Mouse (Mus musculus): ENCODE data around the gene Aqp8. TPM values are rescaled to one million over a fixed set of nuclear protein-coding genes. Genes with fewer than 3 reads are reported as not detected.

The Aqp8 gene
- polyA plus RNA-seq (2015; fragmentation: Nextera tagmentation; extraction: Ambion mirVana): 0.69 TPM in 1 of 2 replicates, not detected in the other

- ATAC-seq (ENCODE audit: insufficient number of reproducible peaks, insufficient read depth, low FRiP score, low TSS enrichment, low read depth): no peak
- no peaks in the 10 kb centered on the region for H3K4me1 ChIP-seq
- no peaks in the 10 kb centered on the region for H3K27me3 ChIP-seq
Observed at GRCm38 (mm10) chr7:123462070-123462501, at the start of gene Aqp8. Aqp8 (plus strand) TSS chr7:123462291.

GRCm38 (mm10) chr7:123416803-123417202 is 45.3 kb upstream of the Aqp8 start:
- ATAC-seq (ENCODE audit: insufficient number of reproducible peaks, insufficient read depth, low FRiP score, low TSS enrichment, low read depth): no peak
- H3K36me3 ChIP-seq: peaks cover 50% of the 10 kb centered on the region

More at GRCm38 (mm10) chr7:123462070-123462501, at the start of gene Aqp8:
- Histone ChIP-seq H3K36me3 (no peaks in the 10 kb centered on the region), H3K9ac (no peak within 1 kb of the TSS), H3K9me3 (no peaks in the 10 kb centered on the region), H3K4me2 (no peak within 1 kb of the TSS), H3K4me3 (no peak within 1 kb of the TSS), H3K27ac (no peak within 1 kb of the TSS)
- 81% methylated on average over 9 of the region's 9 CpGs for WGBS

GRCm38 (mm10) chr7:123417661-123418060 is 44.4 kb upstream of the Aqp8 start:
- no peaks in the 10 kb centered on the region for H3K4me1 ChIP-seq
- H3K27me3 ChIP-seq: no peaks in the 10 kb centered on the region
- WGBS: 91% methylated on average over 3 of the region's 3 CpGs
- H3K36me3 ChIP-seq: peaks cover 54% of the 10 kb centered on the region
- no peak overlapping the region for H3K9ac ChIP-seq
- H3K4me2 ChIP-seq: no peak overlapping the region
- no peaks in the 10 kb centered on the region for H3K9me3 ChIP-seq
- no peak overlapping the region for H3K27ac ChIP-seq
- no peak overlapping the region for H3K4me3 ChIP-seq
- ATAC-seq (ENCODE audit: insufficient number of reproducible peaks, insufficient read depth, low FRiP score, low TSS enrichment, low read depth): no peak

More at GRCm38 (mm10) chr7:123416803-123417202, 45.3 kb upstream of the Aqp8 start:
- Histone ChIP-seq H3K27ac (no peak overlapping the region), H3K9me3 (no peaks in the 10 kb centered on the region), H3K4me1 (no peaks in the 10 kb centered on the region), H3K27me3 (no peaks in the 10 kb centered on the region), H3K4me3 (no peak overlapping the region), H3K4me2 (no peak overlapping the region), H3K9ac (no peak overlapping the region)
- WGBS: 74% methylated on average over 4 of the region's 4 CpGs

- no peak for ATAC-seq (ENCODE audit: insufficient number of reproducible peaks, insufficient read depth, low FRiP score, low TSS enrichment, low read depth)
- 93% methylated on average over 4 of the region's 4 CpGs for WGBS
- Histone ChIP-seq H3K4me3 (no peak overlapping the region), H3K9ac (no peak overlapping the region), H3K36me3 (peaks cover 66% of the 10 kb centered on the region), H3K27me3 (no peaks in the 10 kb centered on the region), H3K9me3 (no peaks in the 10 kb centered on the region), H3K4me1 (no peaks in the 10 kb centered on the region), H3K27ac (no peak overlapping the region), H3K4me2 (no peak overlapping the region)
Observed at GRCm38 (mm10) chr7:123419984-123420383, 42.1 kb upstream of the Aqp8 start.

- Histone ChIP-seq H3K27ac (no peak overlapping the region), H3K27me3 (no peaks in the 10 kb centered on the region), H3K9ac (no peak overlapping the region), H3K36me3 (peaks cover 80% of the 10 kb centered on the region), H3K4me3 (no peak overlapping the region), H3K4me2 (no peak overlapping the region), H3K9me3 (no peaks in the 10 kb centered on the region), H3K4me1 (no peaks in the 10 kb centered on the region)
- ATAC-seq (ENCODE audit: insufficient number of reproducible peaks, insufficient read depth, low FRiP score, low TSS enrichment, low read depth): no peak
- 93% methylated on average over 3 of the region's 3 CpGs for WGBS
Observed at GRCm38 (mm10) chr7:123421958-123422357, 40.1 kb upstream of the Aqp8 start.

- ATAC-seq (ENCODE audit: insufficient number of reproducible peaks, insufficient read depth, low FRiP score, low TSS enrichment, low read depth): no peak
- WGBS: 93% methylated on average over 6 of the region's 6 CpGs
- Histone ChIP-seq H3K27ac (no peak overlapping the region), H3K36me3 (peaks cover 74% of the 10 kb centered on the region), H3K27me3 (no peaks in the 10 kb centered on the region), H3K4me1 (no peaks in the 10 kb centered on the region), H3K9me3 (no peaks in the 10 kb centered on the region), H3K4me2 (no peak overlapping the region), H3K9ac (no peak overlapping the region), H3K4me3 (no peak overlapping the region)
Observed at GRCm38 (mm10) chr7:123424281-123424680, 37.8 kb upstream of the Aqp8 start.

GRCm38 (mm10) chr7:123425134-123425757 is 36.8 kb upstream of the Aqp8 start:
- Histone ChIP-seq H3K9ac (no peak overlapping the region), H3K4me1 (no peaks in the 10 kb centered on the region), H3K36me3 (peaks cover 73% of the 10 kb centered on the region), H3K27me3 (no peaks in the 10 kb centered on the region), H3K4me2 (no peak overlapping the region), H3K27ac (no peak overlapping the region), H3K9me3 (no peaks in the 10 kb centered on the region), H3K4me3 (no peak overlapping the region)
- WGBS: 88% methylated on average over 6 of the region's 6 CpGs
- ATAC-seq (ENCODE audit: insufficient number of reproducible peaks, insufficient read depth, low FRiP score, low TSS enrichment, low read depth): no peak

- ATAC-seq (ENCODE audit: insufficient number of reproducible peaks, insufficient read depth, low FRiP score, low TSS enrichment, low read depth): no peak
- H3K4me1 ChIP-seq: no peaks in the 10 kb centered on the region
- H3K27ac ChIP-seq: no peak overlapping the region
- no peak overlapping the region for H3K4me3 ChIP-seq
- no peaks in the 10 kb centered on the region for H3K27me3 ChIP-seq
- 84% methylated on average over 8 of the region's 8 CpGs for WGBS
- H3K36me3 ChIP-seq: peaks cover 55% of the 10 kb centered on the region
- no peaks in the 10 kb centered on the region for H3K9me3 ChIP-seq
- no peak overlapping the region for H3K9ac ChIP-seq
- no peak overlapping the region for H3K4me2 ChIP-seq
Observed at GRCm38 (mm10) chr7:123429624-123430410, 32.3 kb upstream of the Aqp8 start.

- Histone ChIP-seq H3K36me3 (peaks cover 51% of the 10 kb centered on the region), H3K9me3 (no peaks in the 10 kb centered on the region), H3K4me2 (no peak overlapping the region), H3K4me3 (no peak overlapping the region), H3K4me1 (no peaks in the 10 kb centered on the region), H3K27ac (no peak overlapping the region), H3K9ac (no peak overlapping the region), H3K27me3 (no peaks in the 10 kb centered on the region)
- 81% methylated on average over 4 of the region's 4 CpGs for WGBS
- ATAC-seq (ENCODE audit: insufficient number of reproducible peaks, insufficient read depth, low FRiP score, low TSS enrichment, low read depth): no peak
Observed at GRCm38 (mm10) chr7:123430411-123430705, 31.7 kb upstream of the Aqp8 start.

GRCm38 (mm10) chr7:123431206-123431605 is 30.9 kb upstream of the Aqp8 start:
- Histone ChIP-seq H3K4me3 (no peak overlapping the region), H3K4me2 (no peak overlapping the region), H3K27ac (no peak overlapping the region), H3K9ac (no peak overlapping the region), H3K27me3 (no peaks in the 10 kb centered on the region), H3K4me1 (no peaks in the 10 kb centered on the region), H3K36me3 (peaks cover 46% of the 10 kb centered on the region), H3K9me3 (no peaks in the 10 kb centered on the region)
- ATAC-seq (ENCODE audit: insufficient number of reproducible peaks, insufficient read depth, low FRiP score, low TSS enrichment, low read depth): no peak
- WGBS: 77% methylated on average over 4 of the region's 4 CpGs

GRCm38 (mm10) chr7:123442079-123442478 is 20.0 kb upstream of the Aqp8 start:
- Histone ChIP-seq H3K9me3 (no peaks in the 10 kb centered on the region), H3K27me3 (no peaks in the 10 kb centered on the region), H3K27ac (no peak overlapping the region), H3K4me2 (no peak overlapping the region), H3K4me1 (no peaks in the 10 kb centered on the region), H3K4me3 (no peak overlapping the region), H3K9ac (no peak overlapping the region), H3K36me3 (no peaks in the 10 kb centered on the region)
- ATAC-seq (ENCODE audit: insufficient number of reproducible peaks, insufficient read depth, low FRiP score, low TSS enrichment, low read depth): no peak
- WGBS: 68% methylated on average over 1 of the region's 1 CpGs

- no peaks in the 10 kb centered on the region for H3K36me3 ChIP-seq
- no peaks in the 10 kb centered on the region for H3K9me3 ChIP-seq
- no peak overlapping the region for H3K9ac ChIP-seq
- no peak overlapping the region for H3K27ac ChIP-seq
- no peaks in the 10 kb centered on the region for H3K27me3 ChIP-seq
- H3K4me1 ChIP-seq: no peaks in the 10 kb centered on the region
- H3K4me3 ChIP-seq: no peak overlapping the region
- WGBS: 89% methylated on average over 2 of the region's 2 CpGs
- ATAC-seq (ENCODE audit: insufficient number of reproducible peaks, insufficient read depth, low FRiP score, low TSS enrichment, low read depth): no peak
- H3K4me2 ChIP-seq: no peak overlapping the region
Observed at GRCm38 (mm10) chr7:123448794-123449193, 13.3 kb upstream of the Aqp8 start.

All from embryonic facial prominence, embryonic 13.5 days (tissue).